Mouse (Mus musculus) cerebellum, adult 2 months (tissue): ENCODE measurements around the gene Islr. TPM values are rescaled to one million over a fixed set of nuclear protein-coding genes. Genes with fewer than 3 reads are reported as not detected.

ENCODE experiments used
- DNase-seq, 2 experiments: peaks; one replicate each; pipeline ENCODE4 v3.0.0; 2021
- H3K27ac ChIP-seq: fragments of 200-500 bp; 2 replicates; pipeline ENCODE4 v1.5.1; 2012; ENCODE audit warnings: low read length, control low read depth, inconsistent platforms; ENCODE audit not compliant: insufficient read depth
- H3K27me3 ChIP-seq: fragments of 200-500 bp; 2 replicates; pipeline ENCODE4 v1.6.1; 2012; ENCODE audit warnings: inconsistent platforms, mild to moderate bottlenecking, low read length, moderate library complexity; ENCODE audit not compliant: control insufficient read depth, insufficient read depth
- H3K4me1 ChIP-seq: fragments of 200-500 bp; 2 replicates; pipeline ENCODE4 v1.6.1; 2011; ENCODE audit warnings: low read length; ENCODE audit not compliant: control insufficient read depth, insufficient read depth
- H3K4me3 ChIP-seq: fragments of 200-500 bp; replicated peaks from 2 replicates; pipeline ENCODE3; 2011; ENCODE audit warnings: mild to moderate bottlenecking, low read depth, low read length, control low read depth; ENCODE audit not compliant: insufficient read depth
- CTCF ChIP-seq: fragments of 200-500 bp; IDR thresholded peaks from 2 replicates; pipeline ENCODE4 v1.5.1; 2011; ENCODE audit warnings: low read depth, mild to moderate bottlenecking, control low read depth, low read length, moderate library complexity, borderline replicate concordance; ENCODE audit not compliant: insufficient read depth
- POLR2A ChIP-seq: fragments of 200-500 bp; IDR thresholded peaks from 2 replicates; pipeline ENCODE4 v1.6.1; 2011; ENCODE audit warnings: low read length, control low read depth, borderline replicate concordance; ENCODE audit not compliant: insufficient read depth
- WGBS: fragments of 180-500 bp; shearing (Covaris S2); methylation state at CpG from one replicate; pipeline ENCODE4 v1.1.7; 2018; 5-methylcytosine and 5-hydroxymethylcytosine counted together
- polyA plus RNA-seq: library from polyadenylated mRNA; depleted of rRNA; stranded (reverse); fragments of >200 nt; gene quantifications from 2 replicates; pipeline ENCODE4 v1.2.3, GENCODE M21; 2012

Gene Islr
- polyA plus RNA-seq, 1 experiment: 6.4 TPM

DNA sequence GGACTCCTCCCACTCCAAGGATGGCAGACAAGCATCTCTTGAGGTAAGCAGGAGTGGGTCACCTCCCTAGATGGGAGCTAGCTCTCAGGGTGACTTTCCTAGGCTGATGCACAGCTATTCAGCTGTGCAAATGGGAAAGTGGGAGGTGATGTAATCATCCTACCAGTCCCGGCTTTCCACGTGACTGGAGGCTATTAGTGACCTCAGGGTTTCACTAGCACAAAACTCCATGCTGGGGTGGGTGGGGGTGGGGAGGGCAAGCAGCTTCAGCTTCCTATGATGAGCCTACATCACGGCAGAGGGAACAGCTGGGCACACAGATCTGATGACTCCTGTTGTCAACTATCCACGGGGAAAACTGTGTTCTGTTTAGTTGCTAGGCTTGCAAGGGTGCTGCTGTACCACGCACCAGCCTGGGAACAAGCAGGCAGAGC is 29.3 kb downstream of the Islr start:
- H3K4me1 ChIP-seq: no peaks in the 10 kb centered on the region
- H3K4me3 ChIP-seq: no peak overlapping the region
- H3K27me3 ChIP-seq: no peaks in the 10 kb centered on the region
- WGBS: 82% methylated on average over 5 of the region's 5 CpGs
- no peak overlapping the region for H3K27ac ChIP-seq
- no peak for TF ChIP-seq CTCF
- no peak for DNase-seq

DNA sequence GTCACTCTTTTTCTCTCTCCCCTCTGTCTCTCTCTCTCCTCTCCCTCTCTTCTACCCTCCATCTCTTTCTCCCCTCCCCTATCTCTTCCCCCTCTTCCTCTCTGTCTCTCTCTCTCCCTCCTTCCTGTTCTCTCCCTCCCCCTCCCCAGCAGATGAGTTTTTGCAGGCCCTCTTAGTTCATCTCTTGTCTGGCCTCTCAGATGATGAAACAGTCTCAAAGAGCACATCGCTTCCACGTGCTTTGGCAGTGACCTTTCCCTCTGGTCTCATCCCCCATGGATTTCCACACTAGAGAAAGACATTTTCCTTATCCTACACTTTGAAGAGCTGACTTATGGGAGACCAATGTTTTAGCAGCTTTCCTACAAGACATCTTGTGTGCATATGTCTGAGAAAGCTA is 31.2 kb downstream of the Islr start:
- Histone ChIP-seq H3K4me3 (no peak overlapping the region), H3K27me3 (no peaks in the 10 kb centered on the region), H3K4me1 (no peaks in the 10 kb centered on the region), H3K27ac (no peak overlapping the region)
- no peak for DNase-seq
- WGBS: 83% methylated on average over 2 of the region's 2 CpGs
- TF ChIP-seq CTCF (no peak), POLR2A (no peak)

- H3K27me3 ChIP-seq: no peaks in the 10 kb centered on the region
- 48% methylated on average over 6 of the region's 6 CpGs for WGBS
- no peak overlapping the region for H3K27ac ChIP-seq
- no peak for TF ChIP-seq POLR2A
- TF ChIP-seq CTCF: no peak
- H3K4me1 ChIP-seq: no peaks in the 10 kb centered on the region
- DNase-seq: no peak
- H3K4me3 ChIP-seq: no peak overlapping the region
These were observed 34.7 kb downstream of the Islr start for GRCm38 (mm10) chr9:58169426-58169825.

DNA sequence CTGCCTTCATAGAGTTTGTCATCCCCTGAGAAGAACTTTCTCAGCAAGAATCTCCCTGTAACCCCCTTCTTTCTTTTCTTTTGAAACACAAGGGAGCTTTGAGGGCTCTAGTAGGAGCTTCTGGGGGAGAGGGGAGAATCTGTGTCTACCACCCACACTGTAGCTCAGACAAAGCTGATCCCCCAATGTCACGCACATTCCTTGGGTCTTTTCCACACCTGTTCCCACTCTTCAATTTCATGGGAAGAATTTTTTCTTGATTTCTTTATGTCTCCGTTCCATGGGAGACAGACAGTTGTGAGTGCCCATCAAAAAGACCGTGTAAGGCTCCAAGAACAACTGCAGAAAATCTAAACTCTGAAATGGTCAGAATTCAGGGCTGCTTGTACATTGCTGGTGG is 35.2 kb downstream of the Islr start:
- DNase-seq: no peak
- WGBS: 85% methylated on average over 3 of the region's 3 CpGs
- H3K4me3 ChIP-seq: no peak overlapping the region
- H3K27ac ChIP-seq: no peak overlapping the region
- H3K27me3 ChIP-seq: no peaks in the 10 kb centered on the region
- TF ChIP-seq POLR2A: no peak
- TF ChIP-seq CTCF: no peak
- no peaks in the 10 kb centered on the region for H3K4me1 ChIP-seq

DNA sequence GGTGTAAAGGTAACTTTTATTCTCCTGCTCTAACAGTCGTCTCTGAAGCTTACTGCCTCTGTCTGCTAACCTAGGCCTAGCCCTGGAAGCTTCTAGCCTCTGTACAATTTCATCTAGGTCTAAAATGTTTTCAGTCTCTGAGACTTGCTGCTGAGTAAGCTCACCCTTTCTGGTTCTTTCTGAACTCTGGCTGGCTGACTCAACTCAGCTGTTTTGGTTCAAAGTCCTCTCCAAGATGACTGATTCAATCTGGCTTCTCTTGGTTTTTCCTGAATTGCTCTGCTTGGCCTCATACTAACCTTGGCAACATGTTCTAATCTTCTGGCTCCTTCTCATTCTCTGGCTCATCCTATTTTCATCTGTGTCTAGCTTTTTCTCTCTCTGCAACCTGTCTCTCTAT is 38.3 kb downstream of the Islr start:
- TF ChIP-seq CTCF (no peak), POLR2A (no peak)

GRCm38 (mm10) chr9:58163146-58163545 is 41.0 kb downstream of the Islr start:
- TF ChIP-seq CTCF: no peak
- no peak for TF ChIP-seq POLR2A
- DNase-seq: no peak
- no peaks in the 10 kb centered on the region for H3K27me3 ChIP-seq
- WGBS: 81% methylated on average over 5 of the region's 5 CpGs
- no peak overlapping the region for H3K4me3 ChIP-seq
- H3K4me1 ChIP-seq: 0 out of 2 replicates have a peak, but pooled peaks cover 2% of the 10 kb centered on the region
- H3K27ac ChIP-seq: no peak overlapping the region

More for the DNA sequence above, 38.3 kb downstream of the Islr start:
- no peak for DNase-seq
- Histone ChIP-seq H3K4me3 (no peak overlapping the region), H3K4me1 (no peaks in the 10 kb centered on the region), H3K27ac (no peak overlapping the region), H3K27me3 (no peaks in the 10 kb centered on the region)
- WGBS: 93% methylated on average over 1 of the region's 1 CpGs

GRCm38 (mm10) chr9:58162173-58162572 is 41.9 kb downstream of the Islr start:
- TF ChIP-seq CTCF: no peak
- TF ChIP-seq POLR2A: no peak
- DNase-seq: no peak
- H3K27me3 ChIP-seq: no peaks in the 10 kb centered on the region
- WGBS: 97% methylated on average over 3 of the region's 3 CpGs
- no peak overlapping the region for H3K4me3 ChIP-seq
- H3K27ac ChIP-seq: no peak overlapping the region
- H3K4me1 ChIP-seq: 0 out of 2 replicates have a peak, but pooled peaks cover 2% of the 10 kb centered on the region

DNA sequence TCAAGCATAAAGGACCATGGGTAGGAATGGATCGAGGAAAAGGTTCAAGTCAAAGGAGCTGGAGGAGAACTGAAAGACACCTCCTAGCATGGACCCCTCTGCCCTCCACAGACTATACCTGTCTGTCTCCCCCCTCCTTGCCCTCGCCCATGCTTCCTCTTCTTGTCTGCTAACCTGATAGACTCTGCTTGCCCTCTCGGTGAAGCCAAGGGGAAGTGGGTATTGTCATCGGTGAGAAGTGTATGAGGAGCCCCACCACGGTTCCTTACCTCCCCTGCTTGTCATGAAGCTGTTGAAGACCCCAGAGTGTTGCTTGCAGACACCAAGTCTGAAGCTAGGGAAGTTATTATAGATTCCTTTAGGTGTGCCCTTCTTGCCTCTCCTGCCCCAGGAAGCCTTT is 43.8 kb downstream of the Islr start:
- WGBS: 82% methylated on average over 5 of the region's 5 CpGs
- no peak overlapping the region for H3K4me3 ChIP-seq
- no peak overlapping the region for H3K27ac ChIP-seq
- no peaks in the 10 kb centered on the region for H3K27me3 ChIP-seq
- 0 out of 2 replicates have a peak, but pooled peaks cover 2% of the 10 kb centered on the region for H3K4me1 ChIP-seq
- DNase-seq: no peak
- no peak for TF ChIP-seq POLR2A
- no peak for TF ChIP-seq CTCF
